In the genomic region with DNA sequence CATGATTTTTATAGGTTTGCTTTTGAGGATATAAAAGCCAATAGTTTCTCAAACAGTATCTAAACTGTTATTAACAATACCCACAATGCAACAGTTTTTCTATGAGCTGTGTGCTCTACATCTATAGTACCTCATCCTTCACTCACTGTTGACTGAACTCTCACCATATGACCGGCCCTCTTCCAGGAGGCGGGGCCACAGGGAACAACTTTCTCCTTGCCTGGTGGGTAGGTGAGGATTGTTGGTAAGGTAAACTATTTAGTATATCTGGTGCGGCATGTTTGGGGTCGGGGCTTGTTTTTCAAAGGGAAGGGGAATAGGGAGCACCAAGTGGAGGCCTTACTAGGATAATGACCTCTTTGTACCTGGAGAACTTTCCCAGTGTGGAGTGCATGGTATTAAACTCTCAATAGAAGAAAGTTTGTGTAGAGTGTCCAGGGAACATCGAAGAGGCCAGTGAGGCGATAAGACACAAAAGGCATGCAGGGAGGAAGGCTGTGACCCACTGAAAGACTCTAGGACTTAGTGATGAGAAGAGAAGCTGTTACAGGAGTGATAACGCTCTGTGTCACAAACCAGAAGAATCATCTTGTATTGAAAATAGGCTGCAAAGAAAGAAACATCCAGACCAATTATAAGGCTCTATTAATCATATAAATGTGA, we compare ENCODE assay signal across 28 mouse cellular contexts. TPM values are rescaled to one million over a fixed set of nuclear protein-coding genes. Genes with fewer than 3 reads are reported as not detected.
DNase-seq lines count a peak whose midpoint lies in the region; ATAC-seq and TF ChIP-seq lines count a peak whose summit lies in the region.
"Had no signal": no experiment of that assay in that cellular context is flagged by ENCODE, and none has a peak within 500 bp of the region (broad histone marks: within the 10 kb centered on the region; RNA-seq: fewer than 3 reads in every experiment).

No protein-coding gene starts in this region.

- no peak overlapping the region for H3K9ac ChIP-seq in liver, embryonic 11.5 days (ENCODE audit: low read depth, low read length)
- H3K9ac ChIP-seq in liver, postnatal 0 days (replicated peaks) = no peak overlapping the region
- H3K9ac ChIP-seq in liver, embryonic 15.5 days = no peak overlapping the region
- H3K9ac ChIP-seq in forebrain, embryonic 15.5 days (replicated peaks) = no peak overlapping the region
- H3K9ac ChIP-seq: embryonic facial prominence, embryonic 12.5 days; embryonic facial prominence, embryonic 15.5 days; heart, embryonic 13.5 days; hindbrain, embryonic 12.5 days; hindbrain, embryonic 15.5 days had no signal

- no peaks in the 10 kb centered on the region for H3K36me3 ChIP-seq in liver, embryonic 11.5 days (ENCODE audit: control insufficient read depth, insufficient read depth, low read length)
- H3K36me3 ChIP-seq in liver, postnatal 0 days (replicated peaks; ENCODE audit: insufficient read depth, low read length) = peaks cover 16% of the 10 kb centered on the region; the same call in 1 of the 2 replicates
- H3K36me3 ChIP-seq in liver, embryonic 15.5 days (replicated peaks) = peaks cover 17% of the 10 kb centered on the region
- H3K36me3 ChIP-seq in forebrain, embryonic 15.5 days = peaks cover 12% of the 10 kb centered on the region; the same call in 1 of the 2 replicates

- no peak overlapping the region for H3K4me2 ChIP-seq in liver, embryonic 11.5 days
- no peak overlapping the region for H3K4me2 ChIP-seq in liver, postnatal 0 days (ENCODE audit: low read depth, low read length)
- peak overlapping the region; percentile 15; the same call in 1 of the 2 replicates for H3K4me2 ChIP-seq in liver, embryonic 15.5 days
- no peak overlapping the region for H3K4me2 ChIP-seq in forebrain, embryonic 15.5 days (replicated peaks)
- H3K4me2 ChIP-seq: embryonic facial prominence, embryonic 12.5 days; embryonic facial prominence, embryonic 15.5 days; heart, embryonic 13.5 days; hindbrain, embryonic 12.5 days; hindbrain, embryonic 15.5 days had no signal

- ATAC-seq in liver, embryonic 11.5 days (replicated peaks; ENCODE audit: low FRiP score) = 0 out of 2 replicates have a peak, but pooled peaks have one; percentile 18
- no peak for ATAC-seq in liver, postnatal 0 days
- ATAC-seq in erythroid progenitor cell, adult 5-6 weeks (replicated peaks; ENCODE audit: low FRiP score, poor library complexity, severe bottlenecking) = peak; percentile 76
- ATAC-seq in liver, embryonic 15.5 days (ENCODE audit: insufficient read depth) = peak; percentile 82
- peak; percentile 78 for ATAC-seq in megakaryocyte-erythroid progenitor cell, adult 5-6 weeks (replicated peaks; ENCODE audit: low FRiP score, low TSS enrichment, poor library complexity, severe bottlenecking)
- ATAC-seq in forebrain, embryonic 15.5 days (replicated peaks) = no peak
- ATAC-seq: forebrain, embryonic 14.5 days; Patski had no signal

- no peak for TF ChIP-seq EP300 in liver, postnatal 0 days (IDR thresholded peaks at IDR 0.05; ENCODE audit: low read depth)

- H3K27ac ChIP-seq in liver, embryonic 11.5 days (ENCODE audit: low read depth, low read length) = no peak overlapping the region
- H3K27ac ChIP-seq in liver, postnatal 0 days (ENCODE audit: low read depth) = no peak overlapping the region
- H3K27ac ChIP-seq in liver, embryonic 15.5 days (replicated peaks) = peak overlapping the region; percentile 48; the same call in 1 of the 2 replicates
- H3K27ac ChIP-seq in forebrain, embryonic 15.5 days (replicated peaks) = no peak overlapping the region
- H3K27ac ChIP-seq: embryonic facial prominence, embryonic 12.5 days; embryonic facial prominence, embryonic 15.5 days; forebrain, embryonic 10.5 days; heart, embryonic 10.5 days; heart, embryonic 13.5 days; hindbrain, embryonic 12.5 days; hindbrain, embryonic 15.5 days had no signal

- DNase-seq in liver, embryonic 11.5 days (ENCODE audit: low spot score) = no peak
- no peak for DNase-seq in liver, postnatal 0 days
- no peak for DNase-seq in gastrocnemius, postnatal 4 days (ENCODE audit: low spot score in 2 of 2)
- DNase-seq: adrenal gland, postnatal 10 days; adrenal gland, postnatal 36 days; B cell, adult 2 months; cerebellum, adult 18-20 months; cerebellum, adult 9-10 months; cerebellum, postnatal 25 days; gastrocnemius, postnatal 25 days; heart, adult 18-20 months; heart, postnatal 14 days had no signal

- no peaks in the 10 kb centered on the region for H3K27me3 ChIP-seq in liver, embryonic 11.5 days (replicated peaks; ENCODE audit: control insufficient read depth, insufficient read depth, low read length)
- no peaks in the 10 kb centered on the region for H3K27me3 ChIP-seq in liver, postnatal 0 days (ENCODE audit: insufficient read depth, low read length)
- H3K27me3 ChIP-seq in liver, embryonic 15.5 days = no peaks in the 10 kb centered on the region
- H3K27me3 ChIP-seq in forebrain, embryonic 15.5 days = no peaks in the 10 kb centered on the region
- H3K27me3 ChIP-seq: CH12.LX; embryonic facial prominence, embryonic 12.5 days; embryonic facial prominence, embryonic 15.5 days; heart, embryonic 13.5 days; hindbrain, embryonic 12.5 days; hindbrain, embryonic 15.5 days; Patski had no signal

- H3K4me1 ChIP-seq in liver, embryonic 11.5 days (replicated peaks; ENCODE audit: control insufficient read depth, insufficient read depth, low read length) = no peaks in the 10 kb centered on the region
- H3K4me1 ChIP-seq in liver, postnatal 0 days (ENCODE audit: insufficient read depth) = no peaks in the 10 kb centered on the region
- peaks cover 20% of the 10 kb centered on the region for H3K4me1 ChIP-seq in liver, embryonic 15.5 days (replicated peaks)
- peaks cover 14% of the 10 kb centered on the region for H3K4me1 ChIP-seq in forebrain, embryonic 15.5 days
- H3K4me1 ChIP-seq: embryonic facial prominence, embryonic 12.5 days; embryonic facial prominence, embryonic 15.5 days; heart, embryonic 10.5 days; heart, embryonic 13.5 days had no signal

- 87% methylated on average over 7 of the region's 7 CpGs for WGBS in liver, embryonic 11.5 days
- WGBS in liver, postnatal 0 days (ENCODE audit: insufficient replicate concordance) = 81% methylated on average over 7 of the region's 7 CpGs
- WGBS in liver, embryonic 15.5 days (ENCODE audit: insufficient replicate concordance) = 69% methylated on average over 7 of the region's 7 CpGs
- 91% methylated on average over 7 of the region's 7 CpGs for WGBS in forebrain, embryonic 15.5 days

- H3K4me3 ChIP-seq in liver, embryonic 11.5 days (ENCODE audit: low read depth, low read length) = no peak overlapping the region
- H3K4me3 ChIP-seq in liver, postnatal 0 days (ENCODE audit: low read depth, low read length) = no peak overlapping the region
- no peak overlapping the region for H3K4me3 ChIP-seq in liver, embryonic 15.5 days (replicated peaks)
- H3K4me3 ChIP-seq in forebrain, embryonic 15.5 days = no peak overlapping the region
- H3K4me3 ChIP-seq: embryonic facial prominence, embryonic 12.5 days; embryonic facial prominence, embryonic 15.5 days; erythroblast, embryonic 14.5 days; forebrain, embryonic 10.5 days; heart, embryonic 10.5 days; heart, embryonic 13.5 days; hindbrain, embryonic 12.5 days; hindbrain, embryonic 15.5 days had no signal

- TF ChIP-seq CTCF in liver, postnatal 0 days (IDR thresholded peaks at IDR 0.05; ENCODE audit: low read depth) = no peak

- H3K9me3 ChIP-seq in liver, embryonic 11.5 days (ENCODE audit: control insufficient read depth, low read length) = no peaks in the 10 kb centered on the region
- no peaks in the 10 kb centered on the region for H3K9me3 ChIP-seq in liver, postnatal 0 days (ENCODE audit: low read length)
- no peaks in the 10 kb centered on the region for H3K9me3 ChIP-seq in liver, embryonic 15.5 days (replicated peaks)
- H3K9me3 ChIP-seq in forebrain, embryonic 15.5 days = no peaks in the 10 kb centered on the region
- H3K9me3 ChIP-seq: embryonic facial prominence, embryonic 12.5 days; embryonic facial prominence, embryonic 15.5 days; forebrain, embryonic 10.5 days; G1E; heart, embryonic 10.5 days; heart, embryonic 13.5 days; hindbrain, embryonic 12.5 days; hindbrain, embryonic 15.5 days had no signal

RNA-seq across cellular contexts. Expression of a gene that starts 58.6 kb away (rescaled TPM):
- polyA plus RNA-seq in liver, embryonic 11.5 days (2014; fragmentation: Nextera tagmentation; extraction: Ambion mirVana) = 128 and 139 TPM in 2 replicates
- polyA plus RNA-seq in liver, postnatal 0 days (2015; fragmentation: Nextera tagmentation; extraction: Ambion mirVana) = 448 and 458 TPM in 2 replicates
- total RNA-seq in erythroid progenitor cell, adult 5-6 weeks (2015; ENCODE audit: low replicate concordance) = 2.5 TPM in 1 of 2 replicates, not detected in the other
- 3.2 and 14.9 TPM in 2 replicates for total RNA-seq in erythroid progenitor cell, adult 5-6 weeks (2017; ENCODE audit: low replicate concordance)
- polyA plus RNA-seq in liver, embryonic 15.5 days (2015; fragmentation: Nextera tagmentation; extraction: Ambion mirVana) = 125 and 146 TPM in 2 replicates
- 16.9 and 25.1 TPM in 2 replicates for total RNA-seq in megakaryocyte-erythroid progenitor cell, adult 5-6 weeks (2014; fragmentation: Nextera tagmentation)
- 13.7 and 21.5 TPM in 2 replicates for total RNA-seq in megakaryocyte-erythroid progenitor cell, adult 5-6 weeks (2017)
- 20.7 and 21.1 TPM in 2 replicates for polyA plus RNA-seq in forebrain, embryonic 15.5 days (2015; fragmentation: Nextera tagmentation; extraction: Ambion mirVana)
- 10 to 100 TPM; 20.2 to 22.8 TPM for total RNA-seq in gastrocnemius, postnatal 4 days (2021)

Comparison
In these comparisons a context has a peak if more than half of its experiments do, and no peak if none do; other contexts are left out.
1. ATAC-seq: peak in liver, embryonic 11.5 days (single experiment), erythroid progenitor cell, adult 5-6 weeks (single experiment), liver, embryonic 15.5 days (single experiment) and megakaryocyte-erythroid progenitor cell, adult 5-6 weeks (single experiment); none in liver, postnatal 0 days (single experiment) and forebrain, embryonic 15.5 days (single experiment).